Mouse (Mus musculus) cerebellum, postnatal 4 days (tissue): Measurements from ENCODE around the gene Ryr2.
"Not testable (repeated sequence)": the region's sequence is repeated elsewhere in the genome, so short reads cannot be mapped to it uniquely, and the experiment has no call there.

Source experiments
- DNase-seq, 2 experiments: peaks; one replicate each; pipeline ENCODE4 v3.0.0; 2022; ENCODE audit warnings: low spot score in 2 of 2, mixed read lengths in 1 of 2

Ryr2 gene

GRCm38 (mm10) chr13:11941724-11942123 is 165.0 kb downstream of the Ryr2 start:
- no peak for DNase-seq

GRCm38 (mm10) chr13:11934297-11935060 is 172.3 kb downstream of the Ryr2 start:
- not testable (repeated sequence) for DNase-seq

- DNase-seq, result no peak
Observed at GRCm38 (mm10) chr13:11933334-11933733, 173.4 kb downstream of the Ryr2 start.

- no peak for DNase-seq
Observed at GRCm38 (mm10) chr13:11928709-11929108, 178.0 kb downstream of the Ryr2 start.

GRCm38 (mm10) chr13:11927727-11928126 is 179.0 kb downstream of the Ryr2 start:
- DNase-seq, result no peak

GRCm38 (mm10) chr13:11926720-11927500 is 179.8 kb downstream of the Ryr2 start:
- DNase-seq, result peak in 1 of 2 experiments; percentile 50

- DNase-seq, result no peak
Observed at GRCm38 (mm10) chr13:11926215-11926614, 180.5 kb downstream of the Ryr2 start.

- DNase-seq, result peak in 1 of 2 experiments; percentile 7
Observed at GRCm38 (mm10) chr13:11924732-11925131, 182.0 kb downstream of the Ryr2 start.

- peak in 1 of 2 experiments; percentile 11 for DNase-seq
Observed at GRCm38 (mm10) chr13:11920495-11920894, 186.2 kb downstream of the Ryr2 start.

GRCm38 (mm10) chr13:11919448-11919847 is 187.3 kb downstream of the Ryr2 start:
- DNase-seq, result no peak

GRCm38 (mm10) chr13:11915619-11916018 is 191.1 kb downstream of the Ryr2 start:
- no peak for DNase-seq

- DNase-seq, result no peak
Observed at GRCm38 (mm10) chr13:11914682-11915081, 192.1 kb downstream of the Ryr2 start.

- no peak for DNase-seq
Observed at GRCm38 (mm10) chr13:11912208-11912607, 194.5 kb downstream of the Ryr2 start.

- no peak for DNase-seq
Observed at GRCm38 (mm10) chr13:11908123-11908522, 198.6 kb downstream of the Ryr2 start.

GRCm38 (mm10) chr13:11905126-11905525 is 201.6 kb downstream of the Ryr2 start:
- DNase-seq, result no peak

GRCm38 (mm10) chr13:11903272-11903671 is 203.5 kb downstream of the Ryr2 start:
- DNase-seq, result no peak

- DNase-seq, result no peak
Observed at GRCm38 (mm10) chr13:11902856-11903255, 203.9 kb downstream of the Ryr2 start.

GRCm38 (mm10) chr13:11900631-11901030 is 206.1 kb downstream of the Ryr2 start:
- no peak for DNase-seq

- no peak for DNase-seq
Observed at GRCm38 (mm10) chr13:11895631-11896030, 211.1 kb downstream of the Ryr2 start.

- DNase-seq, result no peak
Observed at GRCm38 (mm10) chr13:11891739-11892138, 215.0 kb downstream of the Ryr2 start.

GRCm38 (mm10) chr13:11891115-11891514 is 215.6 kb downstream of the Ryr2 start:
- no peak for DNase-seq

GRCm38 (mm10) chr13:11884175-11884574 is 222.6 kb downstream of the Ryr2 start:
- no peak for DNase-seq

- DNase-seq, result no peak
Observed at GRCm38 (mm10) chr13:11882359-11882758, 224.4 kb downstream of the Ryr2 start.
